8 mouse cellular contexts compared by ENCODE assay signal in the genomic region with DNA sequence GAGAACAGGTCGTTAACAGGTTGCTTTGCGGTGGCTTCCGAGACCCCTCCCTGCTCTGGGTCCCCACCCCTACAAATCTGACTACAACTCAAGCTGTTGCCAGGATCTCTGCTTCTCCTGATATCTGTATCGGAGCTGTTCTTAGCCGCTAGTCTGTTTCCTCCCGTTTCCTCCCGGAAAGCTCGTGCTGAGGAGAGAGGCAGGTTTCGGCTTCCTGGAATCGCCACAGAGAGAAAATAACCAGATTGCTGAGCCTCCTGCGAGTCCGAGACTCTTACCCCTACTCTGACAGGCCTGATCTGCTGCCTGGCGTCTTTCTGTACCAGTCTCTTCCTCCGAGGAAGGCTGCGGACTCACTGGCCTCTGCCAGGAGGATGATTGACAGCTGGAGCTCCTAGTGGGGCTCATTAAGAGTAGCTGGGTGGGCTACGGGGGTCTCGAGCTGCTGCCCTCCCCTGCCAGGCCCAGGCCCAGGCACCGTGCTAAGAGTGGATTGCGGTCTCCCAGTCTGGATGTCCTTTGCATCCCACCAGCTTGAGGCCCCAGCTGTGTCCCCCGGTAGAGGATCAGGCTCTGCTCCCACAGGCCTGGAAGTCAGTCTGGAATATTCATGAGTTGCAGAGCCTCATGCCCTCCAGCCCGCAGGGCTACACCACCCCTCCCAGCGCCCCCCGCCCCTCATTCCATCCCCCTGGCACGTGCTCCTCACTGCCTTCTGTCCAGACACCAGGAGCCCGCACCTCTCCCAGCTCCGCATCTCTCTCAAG. TPM values are rescaled to one million over a fixed set of nuclear protein-coding genes. Genes with fewer than 3 reads are reported as not detected.
DNase-seq lines count a peak whose midpoint lies in the region; ATAC-seq and TF ChIP-seq lines count a peak whose summit lies in the region.

No protein-coding gene starts in this region.

- 0 out of 2 replicates have a peak overlapping the region, but pooled peaks have one; percentile 37 for H3K27ac ChIP-seq in kidney, embryonic 15.5 days
- peak overlapping the region; percentile 35 for H3K27ac ChIP-seq in midbrain, embryonic 13.5 days

- H3K4me2 ChIP-seq in kidney, embryonic 15.5 days, result peak overlapping the region; percentile 56
- peak overlapping the region; percentile 48 for H3K4me2 ChIP-seq in midbrain, embryonic 13.5 days (replicated peaks)

- no peak overlapping the region for H3K4me3 ChIP-seq in lung, adult 2 months (replicated peaks; ENCODE audit: extremely low read depth, low read depth, low read length)
- H3K4me3 ChIP-seq in kidney, embryonic 15.5 days (replicated peaks), result peak overlapping the region; percentile 33
- H3K4me3 ChIP-seq in midbrain, embryonic 13.5 days (replicated peaks), result peak overlapping the region; percentile 23

- H3K9ac ChIP-seq in kidney, embryonic 15.5 days, result peak overlapping the region; percentile 35; the same call in 1 of the 2 replicates
- peak overlapping the region; percentile 37 for H3K9ac ChIP-seq in midbrain, embryonic 13.5 days (replicated peaks)

- no peaks in the 10 kb centered on the region for H3K9me3 ChIP-seq in kidney, embryonic 15.5 days (replicated peaks)
- no peaks in the 10 kb centered on the region for H3K9me3 ChIP-seq in midbrain, embryonic 13.5 days

- H3K36me3 ChIP-seq in kidney, embryonic 15.5 days, result no peaks in the 10 kb centered on the region
- no peaks in the 10 kb centered on the region for H3K36me3 ChIP-seq in midbrain, embryonic 13.5 days

- no peak for TF ChIP-seq POLR2A in lung, adult 2 months (IDR thresholded peaks at IDR 0.05; ENCODE audit: borderline replicate concordance, extremely low read depth, low read depth, low read length)

- peaks cover 15% of the 10 kb centered on the region for H3K27me3 ChIP-seq in kidney, embryonic 15.5 days
- peaks cover 10% of the 10 kb centered on the region; the same call in 1 of the 2 replicates for H3K27me3 ChIP-seq in midbrain, embryonic 13.5 days

- DNase-seq in lung, adult 2 months, result peak; percentile 17
- DNase-seq in lung, adult 18-20 months, result no peak
- DNase-seq in heart, adult 9 months (ENCODE audit: low spot score in 2 of 2), result peak; percentile 10 to 32
- no peak for DNase-seq in adrenal gland, postnatal 4 days (ENCODE audit: low spot score in 2 of 2)
- DNase-seq in urinary bladder, postnatal 25 days (ENCODE audit: low spot score), result no peak
- no peak for DNase-seq in cerebellum, adult 9-11 months

- no peak for TF ChIP-seq CTCF in lung, adult 2 months (IDR thresholded peaks at IDR 0.05; ENCODE audit: insufficient read depth, low read length)

- H3K4me1 ChIP-seq in lung, adult 2 months (ENCODE audit: control insufficient read depth, insufficient read depth, low read length), result no peaks in the 10 kb centered on the region
- peaks cover 14% of the 10 kb centered on the region for H3K4me1 ChIP-seq in kidney, embryonic 15.5 days
- H3K4me1 ChIP-seq in midbrain, embryonic 13.5 days (replicated peaks), result peaks cover 13% of the 10 kb centered on the region

- WGBS in lung, adult 2 months, result 19% methylated on average over 26 of the region's 26 CpGs
- WGBS in kidney, embryonic 15.5 days, result 7% methylated on average over 26 of the region's 26 CpGs
- WGBS in midbrain, embryonic 13.5 days, result 2% methylated on average over 26 of the region's 26 CpGs

- peak; percentile 22 for ATAC-seq in kidney, embryonic 15.5 days (replicated peaks; ENCODE audit: low FRiP score)
- ATAC-seq in midbrain, embryonic 13.5 days, result peak; percentile 91

RNA-seq across cellular contexts. Expression of a gene that starts 36.1 kb away (rescaled TPM):
- 27.8 and 30.1 TPM in 2 replicates for polyA plus RNA-seq in lung, adult 2 months (2012; rRNA removed)
- polyA plus RNA-seq in kidney, embryonic 15.5 days (2015; fragmentation: Nextera tagmentation; extraction: Ambion mirVana), result 35.2 and 38.2 TPM in 2 replicates
- polyA plus RNA-seq in midbrain, embryonic 13.5 days (2015; fragmentation: Nextera tagmentation; extraction: Ambion mirVana), result 7.9 and 9.7 TPM in 2 replicates
- total RNA-seq in adrenal gland, postnatal 4 days (2021), result 10 to 100 TPM; 29.8 to 31.1 TPM

Comparison
In these comparisons a context has a peak if more than half of its experiments do, and no peak if none do; other contexts are left out.
1. DNase-seq: peak in lung, adult 2 months (single experiment) and heart, adult 9 months (2 of 2); none in lung, adult 18-20 months (0 of 2), adrenal gland, postnatal 4 days (0 of 2), urinary bladder, postnatal 25 days (single experiment) and cerebellum, adult 9-11 months (single experiment).